Mouse (Mus musculus) small intestine, adult 2 months (tissue): ENCODE results near the gene Bcas1.

Source experiments
- CTCF ChIP-seq: fragments of 200-500 bp; IDR thresholded peaks from 2 replicates; pipeline ENCODE4 v1.5.1; 2012; ENCODE audit warnings: low read depth, mild to moderate bottlenecking, control low read depth, inconsistent platforms, low read length, moderate library complexity, mixed read lengths; ENCODE audit not compliant: insufficient replicate concordance, insufficient read length; ENCODE audit errors: extremely low read depth
- POLR2A ChIP-seq: fragments of 200-500 bp; IDR thresholded peaks from 2 replicates; pipeline ENCODE4 v1.6.1; 2012; ENCODE audit warnings: low read depth, mild to moderate bottlenecking, control low read depth, inconsistent platforms, low read length, moderate library complexity

GRCm38 (mm10) chr2:170432152-170432551 lies 4.5 kb upstream of the Bcas1 start:
- TF ChIP-seq CTCF (no peak), POLR2A (no peak)
